Mouse (Mus musculus): ENCODE measurements at regions not wholly inside any gene's neighbourhood (a gene's known extent, or its start where the extent isn't known, plus 50 kb on each side); places are given as distances from the start of the nearest gene placed in this dataset.

GRCm38 (mm10) chr7:145135971-145136370, 71.9 kb downstream of the 1810010D01Rik start:
- H3K4me1 ChIP-seq (ENCODE audit: control insufficient read depth, insufficient read depth, low read length) = no peaks in the 10 kb centered on the region
- H3K9ac ChIP-seq (ENCODE audit: low read depth, low read length) = no peak overlapping the region
- H3K4me3 ChIP-seq (ENCODE audit: low read depth, low read length) = no peak overlapping the region
- no peak overlapping the region for H3K27ac ChIP-seq (ENCODE audit: low read length)
- no peaks in the 10 kb centered on the region for H3K36me3 ChIP-seq (ENCODE audit: control insufficient read depth, insufficient read depth, low read length)
- H3K4me2 ChIP-seq (ENCODE audit: low read length) = no peak overlapping the region
- ATAC-seq = no peak
- WGBS = 24% methylated on average over 5 of the region's 5 CpGs
- no peaks in the 10 kb centered on the region for H3K27me3 ChIP-seq (ENCODE audit: control insufficient read depth, insufficient read depth, low read depth, low read length)
- peaks cover 9% of the 10 kb centered on the region; the same call in 1 of the 2 replicates for H3K9me3 ChIP-seq (replicated peaks; ENCODE audit: control insufficient read depth, low read length, poor library complexity, severe bottlenecking)

- H3K4me1 ChIP-seq (ENCODE audit: control insufficient read depth, insufficient read depth, low read length) = no peaks in the 10 kb centered on the region
- H3K9ac ChIP-seq (ENCODE audit: low read depth, low read length) = no peak overlapping the region
- ATAC-seq = no peak
- no peaks in the 10 kb centered on the region for H3K36me3 ChIP-seq (ENCODE audit: control insufficient read depth, insufficient read depth, low read length)
- H3K9me3 ChIP-seq (replicated peaks; ENCODE audit: control insufficient read depth, low read length, poor library complexity, severe bottlenecking) = no peaks in the 10 kb centered on the region
- H3K27ac ChIP-seq (ENCODE audit: low read length) = no peak overlapping the region
- no peak overlapping the region for H3K4me3 ChIP-seq (ENCODE audit: low read depth, low read length)
- no peaks in the 10 kb centered on the region for H3K27me3 ChIP-seq (ENCODE audit: control insufficient read depth, insufficient read depth, low read depth, low read length)
- no peak overlapping the region for H3K4me2 ChIP-seq (ENCODE audit: low read length)
- 94% methylated on average over 5 of the region's 5 CpGs for WGBS
These were observed 75.4 kb downstream of the 1810010D01Rik start for GRCm38 (mm10) chr7:145132506-145132905.

GRCm38 (mm10) chr7:145131438-145132159, 76.3 kb downstream of the 1810010D01Rik start:
- 93% methylated on average over 8 of the region's 8 CpGs for WGBS
- H3K27me3 ChIP-seq (ENCODE audit: control insufficient read depth, insufficient read depth, low read depth, low read length) = no peaks in the 10 kb centered on the region
- H3K9me3 ChIP-seq (replicated peaks; ENCODE audit: control insufficient read depth, low read length, poor library complexity, severe bottlenecking) = no peaks in the 10 kb centered on the region

GRCm38 (mm10) chr7:145129971-145130370, 77.9 kb downstream of the 1810010D01Rik start:
- no peaks in the 10 kb centered on the region for H3K4me1 ChIP-seq (ENCODE audit: control insufficient read depth, insufficient read depth, low read length)
- no peak for ATAC-seq
- no peak overlapping the region for H3K27ac ChIP-seq (ENCODE audit: low read length)
- no peak overlapping the region for H3K4me3 ChIP-seq (ENCODE audit: low read depth, low read length)
- no peaks in the 10 kb centered on the region for H3K27me3 ChIP-seq (ENCODE audit: control insufficient read depth, insufficient read depth, low read depth, low read length)
- H3K9ac ChIP-seq (ENCODE audit: low read depth, low read length) = no peak overlapping the region
- no peaks in the 10 kb centered on the region for H3K36me3 ChIP-seq (ENCODE audit: control insufficient read depth, insufficient read depth, low read length)
- WGBS = 23% methylated on average over 4 of the region's 4 CpGs
- H3K4me2 ChIP-seq (ENCODE audit: low read length) = no peak overlapping the region
- no peaks in the 10 kb centered on the region for H3K9me3 ChIP-seq (replicated peaks; ENCODE audit: control insufficient read depth, low read length, poor library complexity, severe bottlenecking)

More at GRCm38 (mm10) chr7:145131438-145132159, 76.3 kb downstream of the 1810010D01Rik start:
- no peak overlapping the region for H3K4me3 ChIP-seq (ENCODE audit: low read depth, low read length)
- H3K4me2 ChIP-seq (ENCODE audit: low read length) = no peak overlapping the region
- no peaks in the 10 kb centered on the region for H3K4me1 ChIP-seq (ENCODE audit: control insufficient read depth, insufficient read depth, low read length)
- no peak overlapping the region for H3K27ac ChIP-seq (ENCODE audit: low read length)
- no peak overlapping the region for H3K9ac ChIP-seq (ENCODE audit: low read depth, low read length)
- no peak for ATAC-seq
- no peaks in the 10 kb centered on the region for H3K36me3 ChIP-seq (ENCODE audit: control insufficient read depth, insufficient read depth, low read length)

GRCm38 (mm10) chr7:145127661-145128060, 80.3 kb downstream of the 1810010D01Rik start:
- no peak overlapping the region for H3K4me3 ChIP-seq (ENCODE audit: low read depth, low read length)
- H3K9me3 ChIP-seq (replicated peaks; ENCODE audit: control insufficient read depth, low read length, poor library complexity, severe bottlenecking) = no peaks in the 10 kb centered on the region
- no peaks in the 10 kb centered on the region for H3K27me3 ChIP-seq (ENCODE audit: control insufficient read depth, insufficient read depth, low read depth, low read length)
- 40% methylated on average over 8 of the region's 8 CpGs for WGBS
- H3K4me2 ChIP-seq (ENCODE audit: low read length) = no peak overlapping the region
- H3K4me1 ChIP-seq (ENCODE audit: control insufficient read depth, insufficient read depth, low read length) = no peaks in the 10 kb centered on the region
- no peaks in the 10 kb centered on the region for H3K36me3 ChIP-seq (ENCODE audit: control insufficient read depth, insufficient read depth, low read length)
- ATAC-seq = no peak
- H3K27ac ChIP-seq (ENCODE audit: low read length) = no peak overlapping the region
- no peak overlapping the region for H3K9ac ChIP-seq (ENCODE audit: low read depth, low read length)

GRCm38 (mm10) chr7:145127180-145127579, 80.7 kb downstream of the 1810010D01Rik start:
- WGBS = 35% methylated on average over 4 of the region's 4 CpGs
- H3K27ac ChIP-seq (ENCODE audit: low read length) = no peak overlapping the region
- no peak overlapping the region for H3K9ac ChIP-seq (ENCODE audit: low read depth, low read length)
- no peaks in the 10 kb centered on the region for H3K9me3 ChIP-seq (replicated peaks; ENCODE audit: control insufficient read depth, low read length, poor library complexity, severe bottlenecking)
- H3K4me1 ChIP-seq (ENCODE audit: control insufficient read depth, insufficient read depth, low read length) = no peaks in the 10 kb centered on the region
- no peak overlapping the region for H3K4me2 ChIP-seq (ENCODE audit: low read length)
- ATAC-seq = no peak
- H3K4me3 ChIP-seq (ENCODE audit: low read depth, low read length) = no peak overlapping the region
- H3K36me3 ChIP-seq (ENCODE audit: control insufficient read depth, insufficient read depth, low read length) = no peaks in the 10 kb centered on the region
- H3K27me3 ChIP-seq (ENCODE audit: control insufficient read depth, insufficient read depth, low read depth, low read length) = no peaks in the 10 kb centered on the region

- H3K4me2 ChIP-seq (ENCODE audit: low read length) = no peak overlapping the region
- WGBS = 90% methylated on average over 2 of the region's 2 CpGs
- H3K4me1 ChIP-seq (ENCODE audit: control insufficient read depth, insufficient read depth, low read length) = no peaks in the 10 kb centered on the region
These were observed 83.8 kb downstream of the 1810010D01Rik start for GRCm38 (mm10) chr7:145123996-145124601.

GRCm38 (mm10) chr7:145122471-145122870, 85.4 kb downstream of the 1810010D01Rik start:
- 84% methylated on average over 2 of the region's 2 CpGs for WGBS
- Histone ChIP-seq H3K27ac (ENCODE audit: low read length) (no peak overlapping the region), H3K27me3 (ENCODE audit: control insufficient read depth, insufficient read depth, low read depth, low read length) (no peaks in the 10 kb centered on the region), H3K4me1 (ENCODE audit: control insufficient read depth, insufficient read depth, low read length) (no peaks in the 10 kb centered on the region), H3K4me2 (ENCODE audit: low read length) (no peak overlapping the region), H3K36me3 (ENCODE audit: control insufficient read depth, insufficient read depth, low read length) (no peaks in the 10 kb centered on the region), H3K9me3 (replicated peaks; ENCODE audit: control insufficient read depth, low read length, poor library complexity, severe bottlenecking) (no peaks in the 10 kb centered on the region), H3K9ac (ENCODE audit: low read depth, low read length) (no peak overlapping the region), H3K4me3 (ENCODE audit: low read depth, low read length) (no peak overlapping the region)
- no peak for ATAC-seq

More at GRCm38 (mm10) chr7:145123996-145124601, 83.8 kb downstream of the 1810010D01Rik start:
- Histone ChIP-seq H3K27me3 (ENCODE audit: control insufficient read depth, insufficient read depth, low read depth, low read length) (no peaks in the 10 kb centered on the region), H3K4me3 (ENCODE audit: low read depth, low read length) (no peak overlapping the region), H3K36me3 (ENCODE audit: control insufficient read depth, insufficient read depth, low read length) (no peaks in the 10 kb centered on the region), H3K9me3 (replicated peaks; ENCODE audit: control insufficient read depth, low read length, poor library complexity, severe bottlenecking) (no peaks in the 10 kb centered on the region), H3K27ac (ENCODE audit: low read length) (no peak overlapping the region), H3K9ac (ENCODE audit: low read depth, low read length) (no peak overlapping the region)
- no peak for ATAC-seq

- 75% methylated on average over 4 of the region's 4 CpGs for WGBS
- Histone ChIP-seq H3K4me3 (ENCODE audit: low read depth, low read length) (no peak overlapping the region), H3K4me1 (ENCODE audit: control insufficient read depth, insufficient read depth, low read length) (no peaks in the 10 kb centered on the region), H3K9me3 (replicated peaks; ENCODE audit: control insufficient read depth, low read length, poor library complexity, severe bottlenecking) (no peaks in the 10 kb centered on the region), H3K9ac (ENCODE audit: low read depth, low read length) (no peak overlapping the region), H3K27ac (ENCODE audit: low read length) (no peak overlapping the region), H3K27me3 (ENCODE audit: control insufficient read depth, insufficient read depth, low read depth, low read length) (no peaks in the 10 kb centered on the region), H3K4me2 (ENCODE audit: low read length) (no peak overlapping the region), H3K36me3 (ENCODE audit: control insufficient read depth, insufficient read depth, low read length) (no peaks in the 10 kb centered on the region)
- no peak for ATAC-seq
These were observed 89.5 kb downstream of the 1810010D01Rik start for GRCm38 (mm10) chr7:145118406-145118805.

All from midbrain, embryonic 16.5 days (tissue).